Mouse (Mus musculus): ENCODE results near the gene Slc35b1. TPM values are rescaled to one million over a fixed set of nuclear protein-coding genes. Genes with fewer than 3 reads are reported as not detected.

Gene Slc35b1
- 10 to 100 TPM; 74.3 to 83.7 TPM for total RNA-seq (2023)

GRCm38 (mm10) chr11:95384319-95384972 lies at the start of gene Slc35b1:
Slc35b1 (plus strand) TSS chr11:95384692.

DNA sequence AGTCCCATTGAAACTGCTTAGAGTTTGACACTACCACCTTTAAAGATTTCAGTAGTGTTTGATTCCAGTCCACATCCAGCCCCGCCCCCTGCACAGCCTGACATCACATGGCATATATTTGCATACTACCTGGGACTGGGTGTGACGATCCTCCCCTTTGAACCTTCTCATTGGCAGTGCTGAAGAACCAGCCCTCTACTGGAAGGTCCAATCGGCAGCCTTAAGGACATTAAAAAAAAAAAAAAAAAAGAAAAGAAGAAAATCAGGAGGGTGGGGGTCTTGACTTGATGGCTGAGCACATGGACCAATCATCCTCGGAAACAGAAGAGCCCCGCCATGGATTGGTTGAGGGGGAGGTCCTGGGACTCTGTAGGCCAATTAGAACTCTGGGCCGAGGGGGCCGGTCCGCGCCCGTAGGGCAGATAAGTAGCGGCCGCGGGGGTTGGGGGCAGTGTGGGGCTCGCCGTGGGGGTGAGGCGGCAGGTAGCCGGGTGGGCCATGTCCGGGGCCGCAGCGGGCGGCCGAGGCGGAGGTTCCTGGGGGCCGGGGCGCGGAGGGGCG lies 47.8 kb upstream of the Slc35b1 start, which contains the start of gene Fam117a:
Gene Fam117a (plus strand): TSS at position 451 of the 561 bp plus-strand sequence.

DNA sequence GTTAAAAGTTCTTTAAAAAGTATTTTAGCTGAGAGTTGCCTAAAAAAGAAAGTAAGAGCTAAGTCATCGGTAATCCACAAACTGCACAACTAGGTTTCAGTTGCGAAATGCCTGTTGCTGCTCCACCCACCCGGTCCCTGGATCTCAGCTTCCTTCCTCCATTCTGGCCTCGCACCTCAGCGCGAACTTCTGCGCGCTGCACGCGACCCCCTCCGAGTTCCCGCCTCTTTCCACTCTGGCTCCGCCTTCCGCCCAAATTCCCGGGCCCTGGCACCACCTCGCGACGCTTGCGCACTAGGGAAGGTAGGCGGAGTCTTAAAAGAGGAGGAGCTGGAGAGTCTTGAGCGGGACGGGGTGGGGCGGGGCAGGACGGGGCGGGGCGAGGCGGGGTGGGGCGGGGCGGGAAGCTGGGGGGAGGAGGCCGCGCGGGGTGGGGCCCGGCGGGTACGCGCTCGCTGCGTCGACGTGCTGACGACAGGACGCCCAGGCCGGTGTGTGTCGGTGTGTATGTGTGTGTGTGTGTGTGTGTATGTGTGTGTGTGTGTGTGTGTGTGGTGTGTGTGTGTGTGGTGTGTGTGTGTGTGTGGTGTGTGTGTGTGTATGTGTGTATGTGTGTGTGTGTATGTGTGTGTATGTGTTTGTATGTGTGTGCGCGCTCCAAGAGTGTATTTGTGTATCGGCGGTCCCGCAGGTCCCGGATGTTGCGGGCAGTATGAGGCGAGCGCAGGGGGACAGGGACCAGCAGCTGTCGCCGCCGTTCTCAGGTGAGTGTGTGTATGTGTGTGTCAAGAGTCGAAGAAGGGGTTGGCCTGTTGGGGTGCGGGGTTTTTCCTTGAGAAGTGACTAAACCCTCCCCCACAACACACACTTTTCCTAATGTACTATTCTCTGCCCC lies 29.4 kb downstream of the Slc35b1 start, which contains the start of gene Spop:
Gene Spop (plus strand): TSS at position 440 of the 895 bp plus-strand sequence.

Other genes starting within 250 kb of the Slc35b1 start
- gene Dlx4, start 238.4 kb upstream of the Slc35b1 start, total RNA-seq (2023), result not detected
- 1 to 10 TPM in 1 of 2 experiments, not detected in 1; 2.0 TPM for gene Tac4, start 123.2 kb upstream of the Slc35b1 start, total RNA-seq (2023)
- gene Kat7, start 74.4 kb upstream of the Slc35b1 start, total RNA-seq (2023), result 100 to 1,000 TPM; 121 to 131 TPM
- 10 to 100 TPM; 66.2 to 67.6 TPM for gene Fam117a, start 47.7 kb upstream of the Slc35b1 start, total RNA-seq (2023)
- 100 to 1,000 TPM; 116 to 126 TPM for gene Spop, start 29.4 kb downstream of the Slc35b1 start, total RNA-seq (2023)
- gene Nxph3, start 129.9 kb downstream of the Slc35b1 start, total RNA-seq (2023), result not detected
- gene Ngfr, start 203.0 kb downstream of the Slc35b1 start, total RNA-seq (2023), result 1 to 10 TPM; 6.9 to 8.7 TPM

Measured in B cell, adult 67 days (primary cell).